Mouse (Mus musculus) liver, adult 2 months (tissue): ENCODE measurements around the gene Vmn2r15.

ENCODE experiments used
- CTCF ChIP-seq: fragments of 200-500 bp; IDR thresholded peaks from 2 replicates; pipeline ENCODE4 v1.5.1; 2011; ENCODE audit warnings: low read depth, low read length, control low read depth
- POLR2A ChIP-seq: fragments of 200-500 bp; IDR thresholded peaks from 2 replicates; pipeline ENCODE4 v1.6.1; 2011; ENCODE audit warnings: low read length, control low read depth; ENCODE audit not compliant: insufficient read depth; ENCODE audit errors: extremely low read depth

GRCm38 (mm10) chr5:109294655-109295054, 2.8 kb downstream of the Vmn2r15 start:
- TF ChIP-seq CTCF (no peak), POLR2A (no peak)
